Mouse (Mus musculus): ENCODE data around the gene Pacsin2.

DNA sequence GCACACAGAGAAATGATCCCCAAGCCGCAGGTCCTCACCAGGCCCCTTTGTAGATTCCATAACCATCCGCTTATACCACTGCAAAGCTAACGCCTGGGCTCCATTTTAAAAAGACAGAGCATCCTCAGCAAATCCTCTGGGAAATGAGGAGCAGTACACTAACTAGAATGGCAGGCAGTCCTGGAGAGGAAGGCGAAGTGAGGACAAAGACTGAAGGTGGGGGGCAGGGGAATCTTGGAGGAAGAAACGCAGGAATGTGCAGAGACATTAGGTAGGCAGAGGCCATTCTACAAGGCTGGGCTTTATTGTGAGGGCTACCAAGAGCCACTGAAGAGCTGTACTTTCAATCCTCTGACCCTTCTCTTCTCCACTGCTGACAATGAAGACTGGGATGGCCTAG lies 19.0 kb downstream of the Pacsin2 start:
- no peak for TF ChIP-seq EP300 (IDR thresholded peaks at IDR 0.05; ENCODE audit: insufficient read depth, low read depth, low read length)
- no peak for TF ChIP-seq CTCF (IDR thresholded peaks at IDR 0.05; ENCODE audit: low read depth, low read length)
